ENCODE assay signal across 8 mouse cellular contexts in genomic region chr11:88954803-88955202, GRCm38 (mm10). TPM values are rescaled to one million over a fixed set of nuclear protein-coding genes. Genes with fewer than 3 reads are reported as not detected.
A peak's percentile ranks its signal among the peaks of the same experiment; 100 is the strongest.
DNase-seq lines count a peak whose midpoint lies in the region; ATAC-seq and TF ChIP-seq lines count a peak whose summit lies in the region.

No protein-coding gene starts in this region.

- H3K36me3 ChIP-seq in liver, adult 2 months (ENCODE audit: control insufficient read depth, insufficient read depth, low read length), result peaks cover 4% of the 10 kb centered on the region
- H3K36me3 ChIP-seq in heart, embryonic 13.5 days, result peaks cover 11% of the 10 kb centered on the region
- peaks cover 12% of the 10 kb centered on the region; the same call in 1 of the 2 replicates for H3K36me3 ChIP-seq in midbrain, embryonic 13.5 days

- no peaks in the 10 kb centered on the region for H3K4me1 ChIP-seq in liver, adult 2 months (ENCODE audit: control insufficient read depth, insufficient read depth, low read length)
- no peaks in the 10 kb centered on the region; the same call in 1 of the 2 replicates for H3K4me1 ChIP-seq in brown adipose tissue, adult 24 weeks (ENCODE audit: control insufficient read depth, insufficient read depth, insufficient read length, low read length)
- peaks cover 19% of the 10 kb centered on the region for H3K4me1 ChIP-seq in heart, embryonic 13.5 days
- peaks cover 13% of the 10 kb centered on the region for H3K4me1 ChIP-seq in midbrain, embryonic 13.5 days (replicated peaks)

- TF ChIP-seq CTCF in liver, adult 2 months (IDR thresholded peaks at IDR 0.05; ENCODE audit: low read depth, low read length), result no peak

- DNase-seq in liver, adult 2 months (ENCODE audit: extremely low read depth, low read depth, low spot score), result peak; percentile 84
- DNase-seq in liver, result no peak
- DNase-seq in kidney, postnatal 36 days, result peak; percentile 37 to 68
- DNase-seq in urinary bladder, postnatal 10 days (ENCODE audit: low spot score), result no peak
- no peak for DNase-seq in urinary bladder, adult 18-20 months (ENCODE audit: low spot score in 2 of 2)

- no peaks in the 10 kb centered on the region; the same call in 1 of the 2 replicates for H3K79me2 ChIP-seq in liver, adult 2 months (ENCODE audit: control insufficient read depth, insufficient read depth, low read length)

- no peak for TF ChIP-seq POLR2A in liver, adult 2 months (IDR thresholded peaks at IDR 0.05; ENCODE audit: extremely low read depth, insufficient read depth, low read length)

- peak overlapping the region; percentile 73 for H3K4me2 ChIP-seq in heart, embryonic 13.5 days
- H3K4me2 ChIP-seq in midbrain, embryonic 13.5 days (replicated peaks), result peak overlapping the region; percentile 57

- H3K27ac ChIP-seq in liver, adult 2 months (replicated peaks; ENCODE audit: insufficient read depth, low read depth, low read length), result peak overlapping the region; percentile 82
- peak overlapping the region; percentile 41 for H3K27ac ChIP-seq in brown adipose tissue, adult 24 weeks (replicated peaks; ENCODE audit: low read depth, low read length)
- peak overlapping the region; percentile 48 for H3K27ac ChIP-seq in heart, embryonic 13.5 days (replicated peaks)
- peak overlapping the region; percentile 20; the same call in 1 of the 2 replicates for H3K27ac ChIP-seq in midbrain, embryonic 13.5 days

- H3K9ac ChIP-seq in liver, adult 2 months (ENCODE audit: low read depth, low read length), result peak overlapping the region; percentile 74
- peak overlapping the region; percentile 74 for H3K9ac ChIP-seq in heart, embryonic 13.5 days
- peak overlapping the region; percentile 67 for H3K9ac ChIP-seq in midbrain, embryonic 13.5 days (replicated peaks)

- peak overlapping the region; percentile 76 for H3K4me3 ChIP-seq in liver, adult 2 months (ENCODE audit: insufficient read depth, low read depth, low read length)
- peak overlapping the region; percentile 70 for H3K4me3 ChIP-seq in brown adipose tissue, adult 24 weeks (ENCODE audit: insufficient read depth, low read depth, low read length)
- H3K4me3 ChIP-seq in heart, embryonic 13.5 days, result peak overlapping the region; percentile 63
- peak overlapping the region; percentile 46 for H3K4me3 ChIP-seq in midbrain, embryonic 13.5 days (replicated peaks)

- H3K9me3 ChIP-seq in heart, embryonic 13.5 days, result no peaks in the 10 kb centered on the region
- H3K9me3 ChIP-seq in midbrain, embryonic 13.5 days, result no peaks in the 10 kb centered on the region

- ATAC-seq in heart, embryonic 13.5 days (ENCODE audit: extremely low read depth, insufficient number of reproducible peaks, low FRiP score, low TSS enrichment), result no peak
- peak; percentile 65; the same call in 1 of the 2 replicates for ATAC-seq in midbrain, embryonic 13.5 days

- WGBS in liver, adult 2 months, result 0% methylated on average over 4 of the region's 4 CpGs
- WGBS in heart, embryonic 13.5 days, result under 1% methylated on average over 4 of the region's 4 CpGs
- WGBS in midbrain, embryonic 13.5 days, result 0% methylated on average over 4 of the region's 4 CpGs

- no peaks in the 10 kb centered on the region for H3K27me3 ChIP-seq in liver, adult 2 months (ENCODE audit: control insufficient read depth, insufficient read depth, low read length)
- H3K27me3 ChIP-seq in heart, embryonic 13.5 days (replicated peaks), result no peaks in the 10 kb centered on the region
- H3K27me3 ChIP-seq in midbrain, embryonic 13.5 days, result no peaks in the 10 kb centered on the region

RNA-seq across cellular contexts. Expression of gene Scpep1, which starts 0.5 kb away (rescaled TPM):
- total RNA-seq in liver, adult 2 months (2014; rRNA removed), result 27.9 and 32.8 TPM in 2 replicates
- polyA plus RNA-seq in liver, adult 2 months (2012; rRNA removed), result 22.5 and 27.6 TPM in 2 replicates
- polyA plus RNA-seq in brown adipose tissue, adult 24 weeks (2012; ENCODE audit: insufficient read depth, insufficient read length, missing spikeins), result 56.9 and 57.0 TPM in 2 replicates
- 44.6 and 49.1 TPM in 2 replicates for polyA plus RNA-seq in heart, embryonic 13.5 days (2015; fragmentation: Nextera tagmentation; extraction: Ambion mirVana)
- 26.7 and 27.8 TPM in 2 replicates for polyA plus RNA-seq in midbrain, embryonic 13.5 days (2015; fragmentation: Nextera tagmentation; extraction: Ambion mirVana)

RNA-seq across cellular contexts. Expression of gene Elobl, which starts 11.9 kb away (rescaled TPM):
- not detected in 2 replicates for total RNA-seq in liver, adult 2 months (2014; rRNA removed)
- polyA plus RNA-seq in liver, adult 2 months (2012; rRNA removed), result 1.2 TPM in 1 of 2 replicates, not detected in the other
- not detected in 2 replicates for polyA plus RNA-seq in brown adipose tissue, adult 24 weeks (2012; ENCODE audit: insufficient read depth, insufficient read length, missing spikeins)
- not detected in 2 replicates for polyA plus RNA-seq in heart, embryonic 13.5 days (2015; fragmentation: Nextera tagmentation; extraction: Ambion mirVana)
- not detected in 2 replicates for polyA plus RNA-seq in midbrain, embryonic 13.5 days (2015; fragmentation: Nextera tagmentation; extraction: Ambion mirVana)

RNA-seq across cellular contexts. Expression of gene Coil, which starts 15.2 kb away (rescaled TPM):
- 2.6 and 2.7 TPM in 2 replicates for total RNA-seq in liver, adult 2 months (2014; rRNA removed)
- polyA plus RNA-seq in liver, adult 2 months (2012; rRNA removed), result 1.6 and 2.7 TPM in 2 replicates
- 2.4 and 3.0 TPM in 2 replicates for polyA plus RNA-seq in brown adipose tissue, adult 24 weeks (2012; ENCODE audit: insufficient read depth, insufficient read length, missing spikeins)
- polyA plus RNA-seq in heart, embryonic 13.5 days (2015; fragmentation: Nextera tagmentation; extraction: Ambion mirVana), result 9.9 and 10.1 TPM in 2 replicates
- polyA plus RNA-seq in midbrain, embryonic 13.5 days (2015; fragmentation: Nextera tagmentation; extraction: Ambion mirVana), result 28.1 and 29.3 TPM in 2 replicates

RNA-seq across cellular contexts. Expression of gene Trim25, which starts 44.4 kb away (rescaled TPM):
- 16.2 and 24.1 TPM in 2 replicates for total RNA-seq in liver, adult 2 months (2014; rRNA removed)
- 29.3 and 32.1 TPM in 2 replicates for polyA plus RNA-seq in liver, adult 2 months (2012; rRNA removed)
- polyA plus RNA-seq in brown adipose tissue, adult 24 weeks (2012; ENCODE audit: insufficient read depth, insufficient read length, missing spikeins), result 7.9 and 8.6 TPM in 2 replicates
- polyA plus RNA-seq in heart, embryonic 13.5 days (2015; fragmentation: Nextera tagmentation; extraction: Ambion mirVana), result 14.1 and 14.8 TPM in 2 replicates
- polyA plus RNA-seq in midbrain, embryonic 13.5 days (2015; fragmentation: Nextera tagmentation; extraction: Ambion mirVana), result 3.4 and 3.5 TPM in 2 replicates

Comparison
In these comparisons a context has a peak if more than half of its experiments do, and no peak if none do; other contexts are left out.
1. DNase-seq: peak in liver, adult 2 months (single experiment) and kidney, postnatal 36 days (2 of 2); none in liver (single experiment), urinary bladder, postnatal 10 days (single experiment) and urinary bladder, adult 18-20 months (0 of 2).
2. H3K27ac ChIP-seq: peak in every context shown above with its lines; median percentile 82 in liver, adult 2 months; 48 in heart, embryonic 13.5 days; 41 in brown adipose tissue, adult 24 weeks; 20 in midbrain, embryonic 13.5 days.
3. Peak in every context shown above with its lines, with median percentiles within 50 percentile points of each other: H3K4me3 ChIP-seq and H3K9ac ChIP-seq.